Mouse (Mus musculus): ENCODE measurements around the gene Bhlhe41.

GRCm38 (mm10) chr6:145830617-145831016, 34.7 kb downstream of the Bhlhe41 start:
- no peak for TF ChIP-seq POLR2A (IDR thresholded peaks at IDR 0.05; ENCODE audit: insufficient read length, low read depth)
- TF ChIP-seq MYOG (IDR thresholded peaks at IDR 0.05; ENCODE audit: control insufficient read depth in 1 of 3, insufficient read depth in 1 of 3, insufficient read length in 2 of 3, low read depth in 2 of 3) = no peak
- TF ChIP-seq MAX (IDR thresholded peaks at IDR 0.05; ENCODE audit: low read depth) = no peak
- no peak for TF ChIP-seq POLR2AphosphoS2 (IDR thresholded peaks at IDR 0.05; ENCODE audit: insufficient read length, low read depth)
- no peak for TF ChIP-seq MYOD1 (IDR thresholded peaks at IDR 0.05; ENCODE audit: control insufficient read depth in 1 of 3, insufficient read length in 2 of 3, low read depth in 2 of 3)
- TF ChIP-seq TCF12 (IDR thresholded peaks at IDR 0.05; ENCODE audit: insufficient read depth, poor library complexity, severe bottlenecking) = no peak
- no peak for TF ChIP-seq REST (IDR thresholded peaks at IDR 0.05; ENCODE audit: insufficient read depth, insufficient read length)
- no peak for TF ChIP-seq CEBPB (IDR thresholded peaks at IDR 0.05; ENCODE audit: insufficient read depth, poor library complexity, severe bottlenecking)

All from myocyte (in vitro differentiated cells).